Mouse (Mus musculus): ENCODE measurements around the gene Kctd21. TPM values are rescaled to one million over a fixed set of nuclear protein-coding genes. Genes with fewer than 3 reads are reported as not detected.

Gene Kctd21
- 3.6 and 4.7 TPM in 2 replicates for polyA plus RNA-seq (2016; fragmentation: Nextera tagmentation; extraction: Ambion mirVana)

GRCm38 (mm10) chr7:97331726-97332666 is at the start of gene Kctd21, which contains the start of gene Usp35:
Gene Kctd21, plus strand, starts transcription at chr7:97332327.
Gene Usp35, minus strand, starts transcription at chr7:97332020.
- ATAC-seq (ENCODE audit: insufficient number of reproducible peaks, insufficient read depth, low FRiP score, low TSS enrichment, low read depth), result peak; percentile 99
- H3K9me3 ChIP-seq, result no peaks in the 10 kb centered on the region
- peaks cover 10% of the 10 kb centered on the region for H3K27me3 ChIP-seq
- no peaks in the 10 kb centered on the region for H3K36me3 ChIP-seq
- peak within 1 kb of the TSS; percentile 79 for H3K4me3 ChIP-seq (replicated peaks)
- peak within 1 kb of the TSS; percentile 75 for H3K9ac ChIP-seq (replicated peaks)
- H3K4me2 ChIP-seq, result peak within 1 kb of the TSS; percentile 71
- no peak within 1 kb of the TSS; the same call in 1 of the 2 replicates for H3K27ac ChIP-seq
- 1% methylated on average over 68 of the region's 68 CpGs for WGBS
- H3K4me1 ChIP-seq (replicated peaks), result peaks cover 16% of the 10 kb centered on the region

GRCm38 (mm10) chr7:97296986-97297385 is 35.1 kb upstream of the Kctd21 start:
- Histone ChIP-seq H3K4me1 (replicated peaks) (no peaks in the 10 kb centered on the region), H3K27ac (no peak overlapping the region), H3K9ac (replicated peaks) (no peak overlapping the region), H3K36me3 (no peaks in the 10 kb centered on the region; the same call in 1 of the 2 replicates), H3K4me3 (replicated peaks) (no peak overlapping the region), H3K27me3 (no peaks in the 10 kb centered on the region), H3K4me2 (no peak overlapping the region), H3K9me3 (no peaks in the 10 kb centered on the region)
- 58% methylated on average over 2 of the region's 2 CpGs for WGBS
- ATAC-seq (ENCODE audit: insufficient number of reproducible peaks, insufficient read depth, low FRiP score, low TSS enrichment, low read depth), result no peak

GRCm38 (mm10) chr7:97297466-97297865 is 34.7 kb upstream of the Kctd21 start:
- no peak overlapping the region for H3K27ac ChIP-seq
- H3K9me3 ChIP-seq, result no peaks in the 10 kb centered on the region

DNA sequence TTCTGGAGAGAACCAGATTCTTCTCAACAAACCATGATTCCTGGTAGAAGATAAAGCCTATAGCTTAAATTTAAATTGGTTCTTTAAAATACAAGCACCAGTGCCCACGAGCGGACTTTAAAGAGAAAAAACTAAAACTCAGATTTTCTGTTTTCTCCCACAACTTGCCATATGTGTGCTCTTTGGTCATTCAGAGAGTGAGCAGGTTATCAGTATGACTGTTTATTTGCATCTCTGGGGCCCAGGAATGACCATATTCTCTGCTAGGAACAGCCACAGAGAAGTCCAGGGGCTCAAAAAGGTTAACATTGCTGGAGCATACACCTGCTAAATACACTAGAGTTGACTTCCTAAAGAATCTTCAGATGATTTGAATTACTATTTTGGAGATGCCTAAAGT is 33.8 kb upstream of the Kctd21 start:
- H3K27ac ChIP-seq, result no peak overlapping the region
- no peaks in the 10 kb centered on the region for H3K27me3 ChIP-seq
- no peak overlapping the region for H3K9ac ChIP-seq (replicated peaks)
- no peak overlapping the region for H3K4me2 ChIP-seq
- no peaks in the 10 kb centered on the region for H3K4me1 ChIP-seq (replicated peaks)
- ATAC-seq (ENCODE audit: insufficient number of reproducible peaks, insufficient read depth, low FRiP score, low TSS enrichment, low read depth), result no peak
- no peaks in the 10 kb centered on the region for H3K9me3 ChIP-seq
- H3K4me3 ChIP-seq (replicated peaks), result no peak overlapping the region
- WGBS, result 87% methylated on average over 2 of the region's 2 CpGs
- peaks cover 3% of the 10 kb centered on the region; the same call in 1 of the 2 replicates for H3K36me3 ChIP-seq

More at GRCm38 (mm10) chr7:97297466-97297865, 34.7 kb upstream of the Kctd21 start:
- no peak overlapping the region for H3K9ac ChIP-seq (replicated peaks)
- no peak overlapping the region for H3K4me2 ChIP-seq
- H3K4me1 ChIP-seq (replicated peaks), result no peaks in the 10 kb centered on the region
- no peak for ATAC-seq (ENCODE audit: insufficient number of reproducible peaks, insufficient read depth, low FRiP score, low TSS enrichment, low read depth)
- no peak overlapping the region for H3K4me3 ChIP-seq (replicated peaks)
- no peaks in the 10 kb centered on the region for H3K27me3 ChIP-seq
- no peaks in the 10 kb centered on the region; the same call in 1 of the 2 replicates for H3K36me3 ChIP-seq
- 0% methylated on average over 2 of the region's 2 CpGs for WGBS

GRCm38 (mm10) chr7:97298943-97299342 is 33.2 kb upstream of the Kctd21 start:
- Histone ChIP-seq H3K36me3 (peaks cover 9% of the 10 kb centered on the region; the same call in 1 of the 2 replicates), H3K4me3 (replicated peaks) (no peak overlapping the region), H3K9me3 (no peaks in the 10 kb centered on the region), H3K27me3 (no peaks in the 10 kb centered on the region), H3K9ac (replicated peaks) (no peak overlapping the region), H3K27ac (no peak overlapping the region), H3K4me1 (replicated peaks) (no peaks in the 10 kb centered on the region), H3K4me2 (no peak overlapping the region)
- ATAC-seq (ENCODE audit: insufficient number of reproducible peaks, insufficient read depth, low FRiP score, low TSS enrichment, low read depth), result no peak
- WGBS, result 74% methylated on average over 6 of the region's 6 CpGs

DNA sequence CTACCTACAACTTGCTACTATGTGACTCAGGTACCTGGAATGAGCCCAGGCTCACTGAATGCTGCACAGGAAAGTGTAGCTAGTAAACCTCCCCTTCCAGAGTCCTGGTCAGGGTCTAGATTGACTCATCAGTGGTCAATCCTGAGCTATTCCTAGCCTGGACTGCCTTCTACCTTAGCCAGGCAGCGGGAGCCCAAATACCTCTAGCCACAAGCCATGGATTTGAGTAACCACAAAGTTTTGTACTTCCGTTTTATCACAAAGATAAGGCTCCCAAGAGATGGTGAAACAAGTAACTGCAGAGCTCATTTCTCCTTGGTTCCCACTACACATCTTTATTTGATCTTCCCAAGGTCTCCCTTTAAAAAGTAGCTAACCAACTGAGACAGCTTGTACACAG is 31.2 kb upstream of the Kctd21 start:
- no peak overlapping the region for H3K9ac ChIP-seq (replicated peaks)
- H3K9me3 ChIP-seq, result no peaks in the 10 kb centered on the region
- H3K36me3 ChIP-seq, result peaks cover 23% of the 10 kb centered on the region; the same call in 1 of the 2 replicates
- no peak overlapping the region for H3K27ac ChIP-seq
- no peaks in the 10 kb centered on the region for H3K4me1 ChIP-seq (replicated peaks)
- ATAC-seq (ENCODE audit: insufficient number of reproducible peaks, insufficient read depth, low FRiP score, low TSS enrichment, low read depth), result no peak
- H3K4me2 ChIP-seq, result no peak overlapping the region
- H3K4me3 ChIP-seq (replicated peaks), result no peak overlapping the region
- H3K27me3 ChIP-seq, result no peaks in the 10 kb centered on the region
- WGBS, result 88% methylated on average over 2 of the region's 2 CpGs

DNA sequence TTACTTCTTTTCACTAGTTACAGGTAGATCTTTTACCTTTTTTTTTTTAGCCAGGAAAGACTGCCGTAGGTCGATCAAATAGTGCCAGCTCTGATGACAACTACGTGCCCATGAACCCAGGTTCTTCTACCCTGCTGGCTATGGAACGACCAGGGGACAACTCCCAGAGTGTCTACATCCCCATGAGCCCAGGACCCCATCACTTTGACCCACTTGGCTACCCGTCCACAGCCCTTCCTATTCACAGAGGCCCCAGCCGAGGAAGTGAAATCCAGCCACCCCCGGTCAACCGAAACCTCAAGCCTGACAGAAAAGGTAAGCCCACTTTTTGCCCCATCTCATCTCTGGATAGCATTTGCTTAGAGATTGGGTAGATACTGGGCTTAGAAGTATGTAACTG is 30.8 kb upstream of the Kctd21 start:
- Histone ChIP-seq H3K4me3 (replicated peaks) (no peak overlapping the region), H3K36me3 (peaks cover 23% of the 10 kb centered on the region; the same call in 1 of the 2 replicates), H3K9me3 (no peaks in the 10 kb centered on the region), H3K9ac (replicated peaks) (no peak overlapping the region), H3K27me3 (no peaks in the 10 kb centered on the region), H3K4me2 (no peak overlapping the region), H3K4me1 (replicated peaks) (no peaks in the 10 kb centered on the region), H3K27ac (no peak overlapping the region)
- WGBS, result 89% methylated on average over 8 of the region's 8 CpGs
- ATAC-seq (ENCODE audit: insufficient number of reproducible peaks, insufficient read depth, low FRiP score, low TSS enrichment, low read depth), result no peak

DNA sequence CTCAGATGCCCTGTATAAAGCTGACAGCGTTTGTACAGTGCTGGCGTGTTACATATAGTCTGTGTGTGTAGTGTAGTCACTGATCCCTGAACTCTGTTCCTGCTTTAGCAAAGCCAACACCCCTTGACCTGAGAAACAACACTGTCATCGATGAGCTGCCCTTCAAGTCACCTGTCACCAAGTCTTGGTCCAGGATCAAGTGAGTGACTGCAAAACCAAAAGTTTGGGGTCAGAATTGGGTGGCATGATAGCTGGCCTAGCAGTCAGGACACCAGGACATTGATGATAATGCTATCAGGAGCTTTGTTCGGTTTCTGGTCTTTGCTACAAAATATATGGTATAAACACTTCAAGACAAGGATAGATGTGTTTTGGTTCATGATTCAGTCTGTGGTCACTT is 29.9 kb upstream of the Kctd21 start:
- Histone ChIP-seq H3K4me3 (replicated peaks) (no peak overlapping the region), H3K27me3 (no peaks in the 10 kb centered on the region), H3K9ac (replicated peaks) (no peak overlapping the region), H3K9me3 (no peaks in the 10 kb centered on the region), H3K4me1 (replicated peaks) (no peaks in the 10 kb centered on the region), H3K27ac (no peak overlapping the region), H3K4me2 (no peak overlapping the region), H3K36me3 (peaks cover 31% of the 10 kb centered on the region)
- 87% methylated on average over 4 of the region's 4 CpGs for WGBS
- ATAC-seq (ENCODE audit: insufficient number of reproducible peaks, insufficient read depth, low FRiP score, low TSS enrichment, low read depth), result no peak

DNA sequence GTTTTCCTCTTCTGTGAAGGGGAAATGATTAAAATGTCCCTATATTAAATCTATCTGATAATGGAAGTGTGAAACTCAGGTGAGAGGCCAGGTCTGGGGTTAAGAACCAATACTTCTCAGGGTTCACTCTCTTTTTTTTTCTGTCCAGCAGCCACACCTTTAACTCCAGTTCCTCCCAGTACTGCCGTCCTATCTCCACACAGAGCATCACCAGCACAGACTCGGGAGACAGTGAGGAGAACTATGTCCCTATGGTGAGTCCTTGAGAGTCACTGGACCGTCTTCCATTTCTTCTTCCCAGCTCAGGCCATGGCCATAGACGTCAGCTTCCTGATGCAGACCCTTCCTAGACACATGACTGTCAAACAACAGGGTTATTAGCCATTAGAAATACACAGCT is 29.3 kb upstream of the Kctd21 start:
- H3K4me2 ChIP-seq, result no peak overlapping the region
- no peak overlapping the region for H3K9ac ChIP-seq (replicated peaks)
- peaks cover 33% of the 10 kb centered on the region for H3K36me3 ChIP-seq
- no peaks in the 10 kb centered on the region for H3K9me3 ChIP-seq
- no peak overlapping the region for H3K27ac ChIP-seq
- H3K27me3 ChIP-seq, result no peaks in the 10 kb centered on the region
- WGBS, result 81% methylated on average over 4 of the region's 4 CpGs
- ATAC-seq (ENCODE audit: insufficient number of reproducible peaks, insufficient read depth, low FRiP score, low TSS enrichment, low read depth), result no peak
- H3K4me3 ChIP-seq (replicated peaks), result no peak overlapping the region
- no peaks in the 10 kb centered on the region for H3K4me1 ChIP-seq (replicated peaks)

- Histone ChIP-seq H3K27ac (no peak overlapping the region), H3K4me3 (replicated peaks) (no peak overlapping the region), H3K4me2 (no peak overlapping the region), H3K36me3 (peaks cover 40% of the 10 kb centered on the region), H3K27me3 (no peaks in the 10 kb centered on the region), H3K9me3 (no peaks in the 10 kb centered on the region), H3K9ac (replicated peaks) (no peak overlapping the region), H3K4me1 (replicated peaks) (no peaks in the 10 kb centered on the region)
- 63% methylated on average over 2 of the region's 2 CpGs for WGBS
- no peak for ATAC-seq (ENCODE audit: insufficient number of reproducible peaks, insufficient read depth, low FRiP score, low TSS enrichment, low read depth)
Measured at GRCm38 (mm10) chr7:97303614-97304013, 28.5 kb upstream of the Kctd21 start.

- peaks cover 48% of the 10 kb centered on the region for H3K36me3 ChIP-seq
- no peaks in the 10 kb centered on the region for H3K9me3 ChIP-seq
- no peak overlapping the region for H3K4me2 ChIP-seq
- no peaks in the 10 kb centered on the region for H3K27me3 ChIP-seq
- no peak overlapping the region for H3K27ac ChIP-seq
- H3K4me1 ChIP-seq (replicated peaks), result no peaks in the 10 kb centered on the region
- no peak for ATAC-seq (ENCODE audit: insufficient number of reproducible peaks, insufficient read depth, low FRiP score, low TSS enrichment, low read depth)
- no peak overlapping the region for H3K9ac ChIP-seq (replicated peaks)
- H3K4me3 ChIP-seq (replicated peaks), result no peak overlapping the region
Measured at GRCm38 (mm10) chr7:97304471-97304870, 27.7 kb upstream of the Kctd21 start.

All from limb, embryonic 12.5 days (tissue).